Mouse (Mus musculus) CH12.LX (cell line): ENCODE results near the gene Rdh16. TPM values are rescaled to one million over a fixed set of nuclear protein-coding genes. Genes with fewer than 3 reads are reported as not detected.
"Not testable (repeated sequence)": the region's sequence is repeated elsewhere in the genome, so short reads cannot be mapped to it uniquely, and the experiment has no call there.

Experiments used
- DNase-seq: peaks from one replicate; pipeline ENCODE4 v3.0.0-alpha.2; 2013; ENCODE audit errors: extremely low read depth
- H3K27ac ChIP-seq: 2 replicates; pipeline ENCODE4 v1.5.1; 2012; ENCODE audit warnings: low read depth, mild to moderate bottlenecking, control low read depth, moderate library complexity; ENCODE audit not compliant: insufficient read depth
- H3K27me3 ChIP-seq: replicated peaks from 2 replicates; pipeline ENCODE3; 2012; ENCODE audit warnings: inconsistent platforms
- H3K36me3 ChIP-seq, 2 experiments: replicated peaks in 1 of 2; 2 replicates each; pipeline versions ENCODE3 to v1.6.1; 2012; ENCODE audit warnings: inconsistent platforms in 1 of 2, low read length in 1 of 2, mild to moderate bottlenecking in 1 of 2, mixed read lengths in 1 of 2, moderate library complexity in 1 of 2; ENCODE audit not compliant: control insufficient read depth in 1 of 2, insufficient read depth in 1 of 2
- H3K4me1 ChIP-seq, 2 experiments: 2 replicates each; pipeline ENCODE4 v1.6.1; 2012; ENCODE audit warnings: inconsistent platforms in 1 of 2, moderate library complexity in 1 of 2; ENCODE audit not compliant: insufficient read depth in 2 of 2, control insufficient read depth in 1 of 2
- H3K4me2 ChIP-seq: 2 replicates; pipeline ENCODE4 v1.6.1; 2012; ENCODE audit warnings: low read depth, mild to moderate bottlenecking, control low read depth; ENCODE audit not compliant: poor library complexity, insufficient read depth, severe bottlenecking
- H3K4me3 ChIP-seq, 3 experiments: fragments of 150-350 bp in 1 of 3; sonication (generic) in 1 of 3; replicated peaks in 1 of 3; 2 replicates each; pipeline versions ENCODE3 to v1.5.1; 2011 to 2012; ENCODE audit warnings: low read depth in 2 of 3, low read length in 2 of 3, mild to moderate bottlenecking in 2 of 3, moderate library complexity in 2 of 3, control low read depth in 1 of 3, improper control_type of control experiment in 1 of 3, inconsistent platforms in 1 of 3, mixed read lengths in 1 of 3; ENCODE audit not compliant: poor library complexity in 1 of 3
- H3K79me2 ChIP-seq: replicated peaks from 2 replicates; pipeline ENCODE4 v1.6.1; 2012; ENCODE audit warnings: mild to moderate bottlenecking, moderate library complexity; ENCODE audit not compliant: control insufficient read depth, poor library complexity, insufficient read depth, severe bottlenecking; ENCODE audit errors: extremely low read depth
- H3K9ac ChIP-seq: 2 replicates; pipeline ENCODE4 v1.6.1; 2012; ENCODE audit warnings: low read depth, mild to moderate bottlenecking, control low read depth, moderate library complexity; ENCODE audit not compliant: insufficient read depth
- H3K9me3 ChIP-seq: replicated peaks from 2 replicates; pipeline ENCODE3; 2012; ENCODE audit warnings: low read length, inconsistent platforms, mixed read lengths
- E2F4 ChIP-seq: IDR thresholded peaks from 2 replicates; pipeline ENCODE4 v1.6.1; 2011; ENCODE audit warnings: low read depth, low read length, improper control_type of control experiment; ENCODE audit not compliant: insufficient replicate concordance
- ELF1 ChIP-seq: IDR thresholded peaks from 2 replicates; pipeline ENCODE4 v1.6.1; 2014; ENCODE audit warnings: low read depth, mild to moderate bottlenecking, inconsistent platforms, low read length, improper control_type of control experiment
- EP300 ChIP-seq: IDR thresholded peaks from 2 replicates; pipeline ENCODE4 v1.6.1; 2011; ENCODE audit warnings: low read length, improper control_type of control experiment
- ETS1 ChIP-seq: conservative IDR thresholded peaks from 2 replicates; pipeline ENCODE4 v1.6.1; 2012; ENCODE audit warnings: low read depth, mild to moderate bottlenecking, inconsistent platforms, low read length, improper control_type of control experiment, moderate library complexity
- HCFC1 ChIP-seq: IDR thresholded peaks from 2 replicates; pipeline ENCODE4 v1.6.1; 2012; ENCODE audit warnings: low read depth, mild to moderate bottlenecking, inconsistent platforms, low read length, improper control_type of control experiment
- IRF4 ChIP-seq: IDR thresholded peaks from 2 replicates; pipeline ENCODE4 v1.6.1; 2014; ENCODE audit warnings: low read depth, mild to moderate bottlenecking, inconsistent platforms, low read length, improper control_type of control experiment
- MAFK ChIP-seq: IDR thresholded peaks from 2 replicates; pipeline ENCODE4 v1.6.1; 2011; ENCODE audit warnings: low read length, improper control_type of control experiment; ENCODE audit not compliant: insufficient replicate concordance
- MAX ChIP-seq: IDR thresholded peaks from 2 replicates; pipeline ENCODE4 v1.6.1; 2011; ENCODE audit warnings: low read length, improper control_type of control experiment
- MEF2A ChIP-seq: IDR thresholded peaks from 2 replicates; pipeline ENCODE4 v1.6.1; 2014; ENCODE audit warnings: low read depth, mild to moderate bottlenecking, inconsistent platforms, low read length, improper control_type of control experiment, borderline replicate concordance
- MXI1 ChIP-seq: IDR thresholded peaks from 2 replicates; pipeline ENCODE4 v1.6.1; 2011; ENCODE audit warnings: mild to moderate bottlenecking, low read depth, low read length, improper control_type of control experiment
- MYC ChIP-seq: IDR thresholded peaks from 2 replicates; pipeline ENCODE4 v1.6.1; 2011; ENCODE audit warnings: low read depth, mild to moderate bottlenecking, improper control_type of control experiment, low read length
- NRF1 ChIP-seq: IDR thresholded peaks from 2 replicates; pipeline ENCODE4 v1.6.1; 2014; ENCODE audit warnings: low read depth, mild to moderate bottlenecking, inconsistent platforms, low read length, improper control_type of control experiment, moderate library complexity
- PAX5 ChIP-seq: IDR thresholded peaks from 2 replicates; pipeline ENCODE4 v1.6.1; 2012; ENCODE audit warnings: low read length, inconsistent platforms, mixed read lengths
- POLR2A ChIP-seq: IDR thresholded peaks from 2 replicates; pipeline ENCODE4 v1.6.1; 2011; ENCODE audit warnings: low read depth, mild to moderate bottlenecking, improper control_type of control experiment, low read length
- SIN3A ChIP-seq: IDR thresholded peaks from 2 replicates; pipeline ENCODE4 v1.6.1; 2012; ENCODE audit warnings: low read length, improper control_type of control experiment, inconsistent platforms
- TCF12 ChIP-seq: IDR thresholded peaks from 2 replicates; pipeline ENCODE4 v1.6.1; 2014; ENCODE audit warnings: low read depth, mild to moderate bottlenecking, inconsistent platforms, low read length, improper control_type of control experiment
- USF1 ChIP-seq: IDR thresholded peaks from 2 replicates; pipeline ENCODE4 v1.6.1; 2014; ENCODE audit warnings: low read depth, mild to moderate bottlenecking, inconsistent platforms, low read length, improper control_type of control experiment
- USF2 ChIP-seq: conservative IDR thresholded peaks from 2 replicates; pipeline ENCODE4 v1.6.1; 2011; ENCODE audit warnings: low read depth, low read length, improper control_type of control experiment
- ZKSCAN1 ChIP-seq: IDR thresholded peaks from 2 replicates; pipeline ENCODE4 v1.6.1; 2012; ENCODE audit warnings: low read depth, inconsistent platforms, low read length, improper control_type of control experiment, borderline replicate concordance
- dilution Hi-C: fragments of 300-500 bp; cut with MboI; formaldehyde crosslinking; loops from 2 replicates; pipeline ENCODE4 v1.14.3; 2020; ENCODE audit warnings: low sequenced_read_pairs; ENCODE audit not compliant: extremely low pct_unique_long_range_greater_than_20kb, extremely low pct_ligation_motif_present
- in situ Hi-C: fragments of 300-500 bp; cut with MboI; formaldehyde crosslinking; loops from 3 replicates; pipeline ENCODE4 v1.14.3; 2019; ENCODE audit warnings: low sequenced_read_pairs, low pct_ligation_motif_present, low pct_unique_long_range_greater_than_20kb, mixed read lengths
- polyA plus RNA-seq: library from polyadenylated mRNA; unstranded; fragments of >175 nt; gene quantifications from 2 replicates; pipeline ENCODE4 v1.2.1, GENCODE M21; 2012; ENCODE audit warnings: low read depth; ENCODE audit not compliant: insufficient read length
- total RNA-seq, 2 experiments: library from RNA; depleted of rRNA; stranded (reverse); fragments of 300-350 nt in 1 of 2; fragments of >200 nt in 1 of 2; gene quantifications; 2 replicates each; pipeline ENCODE4 v1.2.3; 2012 to 2014

The Rdh16 gene
- total and polyA plus RNA-seq, 3 experiments, result not detected

- H3K79me2 ChIP-seq, result no peaks in the 10 kb centered on the region
- in situ Hi-C loops (loop anchor here (5.0 kb wide), 1 partner anchor 57 kb away; the partner anchor contains the start of gene Sdr9c7), dilution Hi-C loops (no loop called here)
- peaks cover 12% of the 10 kb centered on the region for H3K9me3 ChIP-seq
- H3K4me3 ChIP-seq, result no peak overlapping the region
- no peak overlapping the region for H3K4me2 ChIP-seq
- no peaks in the 10 kb centered on the region for H3K36me3 ChIP-seq
- H3K27ac ChIP-seq, result no peak overlapping the region
- TF ChIP-seq E2F4 (no peak), EP300 (no peak), USF1 (no peak), SIN3A (no peak), ELF1 (no peak), NRF1 (no peak), MYC (no peak), POLR2A (no peak), MAFK (no peak), MEF2A (no peak), MXI1 (no peak), MAX (no peak), ETS1 (no peak), IRF4 (no peak), HCFC1 (no peak), ZKSCAN1 (no peak), TCF12 (no peak), USF2 (no peak), PAX5 (no peak)
- TF ChIP-seq, all 38 proteins: peak for 0
- Histone ChIP-seq H3K9ac (no peak overlapping the region), H3K27me3 (peaks cover 45% of the 10 kb centered on the region), H3K4me1 (no peaks in the 10 kb centered on the region)
- DNase-seq, result no peak
Measured at GRCm38 (mm10) chr10:127840776-127841175, 39.8 kb downstream of the Rdh16 start.

- H3K4me2 ChIP-seq, in situ Hi-C loops, H3K79me2 ChIP-seq, DNase-seq, dilution Hi-C loops, H3K36me3 ChIP-seq, H3K9ac ChIP-seq, H3K27ac ChIP-seq, H3K4me1 ChIP-seq, H3K4me3 ChIP-seq: not testable (repeated sequence)
- Histone ChIP-seq H3K27me3 (peaks cover 40% of the 10 kb centered on the region), H3K9me3 (peaks cover 13% of the 10 kb centered on the region)
Measured at GRCm38 (mm10) chr10:127845945-127846344, 45.0 kb downstream of the Rdh16 start.
